Mouse (Mus musculus) kidney, adult 2 months (tissue): ENCODE results near the gene Ube2c. TPM values are rescaled to one million over a fixed set of nuclear protein-coding genes. Genes with fewer than 3 reads are reported as not detected.
"Not testable (repeated sequence)": the region's sequence is repeated elsewhere in the genome, so short reads cannot be mapped to it uniquely, and the experiment has no call there.

ENCODE experiments used
- DNase-seq: peaks from one replicate; pipeline ENCODE4 v3.0.0; 2021
- H3K27ac ChIP-seq: fragments of 200-500 bp; 2 replicates; pipeline ENCODE4 v1.5.1; 2012; ENCODE audit warnings: low read depth, low read length, control low read depth, inconsistent platforms; ENCODE audit not compliant: insufficient read depth
- H3K27me3 ChIP-seq: fragments of 200-500 bp; replicated peaks from 2 replicates; pipeline ENCODE4 v1.6.1; 2012; ENCODE audit warnings: mild to moderate bottlenecking, moderate library complexity, low read length, inconsistent platforms; ENCODE audit not compliant: control insufficient read depth, insufficient read depth
- H3K36me3 ChIP-seq: fragments of 200-500 bp; 2 replicates; pipeline ENCODE4 v1.6.1; 2012; ENCODE audit warnings: mild to moderate bottlenecking, moderate library complexity, low read length, inconsistent platforms; ENCODE audit not compliant: control insufficient read depth, insufficient read depth
- H3K4me1 ChIP-seq: fragments of 200-500 bp; 2 replicates; pipeline ENCODE4 v1.6.1; 2011; ENCODE audit warnings: low read length; ENCODE audit not compliant: control insufficient read depth, insufficient read depth
- H3K4me3 ChIP-seq: fragments of 200-500 bp; 2 replicates; pipeline ENCODE4 v1.5.1; 2011; ENCODE audit warnings: mild to moderate bottlenecking, low read depth, low read length, control low read depth; ENCODE audit not compliant: insufficient read depth
- CTCF ChIP-seq: fragments of 200-500 bp; conservative IDR thresholded peaks from 2 replicates; pipeline ENCODE4 v1.5.1; 2011; ENCODE audit warnings: low read depth, mild to moderate bottlenecking, control low read depth, low read length, moderate library complexity, mixed read lengths; ENCODE audit not compliant: insufficient read depth, insufficient read length
- POLR2A ChIP-seq: fragments of 200-500 bp; IDR thresholded peaks from one replicate; pipeline ENCODE4 v1.6.1; 2011; ENCODE audit warnings: low read depth, low read length, control low read depth
- WGBS: fragments of 180-500 bp; shearing (Covaris S2); methylation state at CpG from one replicate; pipeline ENCODE4 v1.1.7; 2018; 5-methylcytosine and 5-hydroxymethylcytosine counted together
- polyA plus RNA-seq: library from polyadenylated mRNA; depleted of rRNA; stranded (reverse); fragments of >200 nt; gene quantifications from 2 replicates; pipeline ENCODE4 v1.2.3, GENCODE M21; 2012

Gene Ube2c
- polyA plus RNA-seq, 1 experiment = 6.6 TPM

GRCm38 (mm10) chr2:164795868-164796267, 26.2 kb downstream of the Ube2c start:
- Histone ChIP-seq H3K27me3 (no peaks in the 10 kb centered on the region), H3K4me3 (no peak overlapping the region), H3K27ac (no peak overlapping the region), H3K36me3 (peaks cover 2% of the 10 kb centered on the region; the same call in 1 of the 2 replicates), H3K4me1 (peaks cover 3% of the 10 kb centered on the region; the same call in 1 of the 2 replicates)
- DNase-seq = no peak
- WGBS = 74% methylated on average over 4 of the region's 4 CpGs
- TF ChIP-seq CTCF = no peak
- TF ChIP-seq POLR2A = no peak

- DNase-seq = peak; percentile 31
- H3K27ac ChIP-seq, H3K4me3 ChIP-seq, H3K36me3 ChIP-seq, H3K27me3 ChIP-seq: not testable (repeated sequence)
- 0 out of 2 replicates have a peak, but pooled peaks have one; percentile 8 for TF ChIP-seq CTCF
- H3K4me1 ChIP-seq = peaks cover 11% of the 10 kb centered on the region
- 67% methylated on average over 6 of the region's 6 CpGs for WGBS
Measured at GRCm38 (mm10) chr2:164798554-164798953, 28.9 kb downstream of the Ube2c start.

- H3K27ac ChIP-seq = no peak overlapping the region
- H3K36me3 ChIP-seq = no peaks in the 10 kb centered on the region; the same call in 1 of the 2 replicates
- WGBS = 47% methylated on average over 13 of the region's 13 CpGs
- TF ChIP-seq POLR2A = no peak
- no peak for TF ChIP-seq CTCF
- H3K4me3 ChIP-seq = no peak overlapping the region
- DNase-seq = peak; percentile 46
- no peaks in the 10 kb centered on the region for H3K27me3 ChIP-seq
- H3K4me1 ChIP-seq = peaks cover 16% of the 10 kb centered on the region
Measured at GRCm38 (mm10) chr2:164800252-164801004, 30.7 kb downstream of the Ube2c start.

- peak; percentile 53 for DNase-seq
- WGBS = 60% methylated on average over 16 of the region's 16 CpGs
Measured at GRCm38 (mm10) chr2:164803201-164803920, 33.7 kb downstream of the Ube2c start.

GRCm38 (mm10) chr2:164803921-164804313, 34.2 kb downstream of the Ube2c start:
- no peak for DNase-seq
- peaks cover 19% of the 10 kb centered on the region for H3K4me1 ChIP-seq
- 34% methylated on average over 1 of the region's 1 CpGs for WGBS
- no peaks in the 10 kb centered on the region; the same call in 1 of the 2 replicates for H3K36me3 ChIP-seq
- H3K27me3 ChIP-seq = no peaks in the 10 kb centered on the region
- H3K27ac ChIP-seq = no peak overlapping the region
- TF ChIP-seq POLR2A = no peak
- no peak for TF ChIP-seq CTCF
- peak overlapping the region; percentile 100 for H3K4me3 ChIP-seq

More at GRCm38 (mm10) chr2:164803201-164803920, 33.7 kb downstream of the Ube2c start:
- Histone ChIP-seq H3K36me3 (no peaks in the 10 kb centered on the region; the same call in 1 of the 2 replicates), H3K4me1 (peaks cover 19% of the 10 kb centered on the region), H3K27me3 (no peaks in the 10 kb centered on the region), H3K27ac (no peak overlapping the region; the same call in 1 of the 2 replicates), H3K4me3 (peak overlapping the region; percentile 39)
- TF ChIP-seq CTCF (no peak), POLR2A (no peak)

- TF ChIP-seq POLR2A = peak; percentile 88
- TF ChIP-seq CTCF = no peak
Measured at GRCm38 (mm10) chr2:164804533-164805331, 35.0 kb downstream of the Ube2c start, which contains the start of the genes Acot8 and Zswim3. Gene Acot8 (minus strand): TSS chr2:164804882. Gene Zswim3 (plus strand): TSS chr2:164805098.

More at GRCm38 (mm10) chr2:164804533-164805331, 35.0 kb downstream of the Ube2c start, which contains the start of the genes Acot8 and Zswim3:
- Histone ChIP-seq H3K4me1 (peaks cover 19% of the 10 kb centered on the region), H3K36me3 (no peaks in the 10 kb centered on the region; the same call in 1 of the 2 replicates), H3K4me3 (peak within 1 kb of the TSS; percentile 100), H3K27me3 (no peaks in the 10 kb centered on the region), H3K27ac (peak within 1 kb of the TSS; percentile 82)
- under 1% methylated on average over 47 of the region's 47 CpGs for WGBS
- peak; percentile 100 for DNase-seq
